Mouse (Mus musculus): Measurements from ENCODE around the gene Pcx.

DNA sequence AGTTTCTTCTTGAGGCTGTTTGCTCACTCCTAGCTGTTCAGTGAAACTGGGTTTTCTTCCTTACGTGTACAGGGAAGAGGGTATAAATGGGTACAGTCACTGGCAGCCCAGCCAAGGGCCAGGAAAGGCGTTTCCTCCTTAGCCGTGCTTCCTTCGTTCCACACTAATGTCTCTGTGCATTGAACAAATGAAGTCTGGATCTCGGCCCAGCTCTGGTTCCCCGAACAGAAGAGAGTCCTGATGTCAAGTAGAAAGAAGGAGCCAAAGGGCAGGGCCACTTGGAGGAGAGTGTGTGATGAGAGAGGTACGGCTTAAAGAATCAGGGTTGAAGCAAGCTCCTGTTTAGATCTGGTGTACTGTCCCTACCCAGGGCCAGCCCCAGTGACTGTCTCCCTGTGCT lies 44.8 kb downstream of the Pcx start:
- TF ChIP-seq POLR2A (IDR thresholded peaks at IDR 0.05; ENCODE audit: insufficient read depth, low read depth, low read length): no peak
- no peak for TF ChIP-seq CTCF (IDR thresholded peaks at IDR 0.05)

Data from heart, adult 2 months (tissue).